Mouse (Mus musculus): ENCODE data around the gene Fam198a. TPM values are rescaled to one million over a fixed set of nuclear protein-coding genes. Genes with fewer than 3 reads are reported as not detected.

Gene Fam198a
- total RNA-seq, 2 experiments from 2014 or later = 1.3 TPM; not detected in 1

DNA sequence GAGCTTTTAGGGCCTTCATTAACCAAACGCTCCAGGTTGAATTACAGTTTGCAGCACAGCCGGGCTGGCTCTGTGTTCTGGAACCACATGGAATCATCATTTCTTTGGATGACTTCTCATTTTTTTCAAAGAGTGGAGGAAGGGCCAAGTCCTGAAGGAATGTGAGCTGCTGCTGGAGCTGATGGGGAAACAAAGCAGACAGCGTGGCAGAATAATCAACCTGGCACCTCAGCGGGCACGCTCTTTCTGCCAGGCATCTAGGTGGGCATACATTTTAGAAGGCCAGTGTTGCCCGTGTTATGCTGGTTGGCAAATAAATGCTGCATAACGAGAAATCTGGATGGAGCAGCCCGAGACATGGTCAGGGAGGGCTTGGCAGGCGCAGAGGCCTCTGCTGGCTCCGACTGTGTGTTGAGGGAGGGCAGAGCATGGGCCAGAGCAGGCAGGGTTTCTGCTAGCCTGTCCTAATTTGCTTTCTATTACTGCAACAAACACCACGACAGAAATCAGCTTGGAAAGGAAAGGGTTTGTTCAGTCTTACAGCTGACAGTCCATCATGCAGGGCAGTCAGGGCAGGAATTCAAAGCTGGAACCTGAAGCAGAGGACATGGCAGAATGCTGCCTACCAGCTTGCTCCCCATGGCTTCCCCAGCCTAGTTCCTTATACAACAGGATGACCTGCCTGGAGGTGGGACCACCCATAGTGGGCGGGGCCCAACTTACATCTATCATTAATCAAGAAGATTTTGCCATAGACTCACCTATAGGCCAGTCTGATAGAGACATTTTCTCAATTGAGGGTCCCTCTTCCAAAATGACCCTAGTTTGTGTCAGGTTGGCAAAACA is 23.6 kb downstream of the Fam198a start:
- ATAC-seq (replicated peaks; ENCODE audit: low FRiP score, low TSS enrichment, poor library complexity, severe bottlenecking) = no peak

GRCm38 (mm10) chr9:121975321-121975720 is 24.5 kb downstream of the Fam198a start:
- no peak for ATAC-seq (replicated peaks; ENCODE audit: low FRiP score, low TSS enrichment, poor library complexity, severe bottlenecking)

DNA sequence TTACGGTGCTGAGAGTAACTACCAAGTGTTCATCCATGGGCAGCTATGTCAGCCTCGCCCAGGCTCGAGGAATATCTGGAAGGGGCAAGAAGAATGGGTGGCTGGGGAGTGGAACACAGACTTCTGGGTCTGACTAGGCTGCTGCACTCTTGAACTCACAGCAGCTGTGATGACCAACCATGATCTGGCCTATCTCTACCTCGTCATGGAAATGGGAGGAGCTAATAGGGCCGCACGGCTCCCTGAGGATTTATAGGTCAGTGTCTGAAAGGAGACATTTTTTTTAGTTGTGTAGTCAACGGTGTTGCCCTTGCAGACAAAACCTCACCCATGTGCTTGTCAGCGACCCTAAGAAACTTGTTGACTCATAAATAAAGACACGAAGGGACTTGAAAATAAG is 30.3 kb downstream of the Fam198a start:
- no peak for ATAC-seq (replicated peaks; ENCODE audit: low FRiP score, low TSS enrichment, poor library complexity, severe bottlenecking)

DNA sequence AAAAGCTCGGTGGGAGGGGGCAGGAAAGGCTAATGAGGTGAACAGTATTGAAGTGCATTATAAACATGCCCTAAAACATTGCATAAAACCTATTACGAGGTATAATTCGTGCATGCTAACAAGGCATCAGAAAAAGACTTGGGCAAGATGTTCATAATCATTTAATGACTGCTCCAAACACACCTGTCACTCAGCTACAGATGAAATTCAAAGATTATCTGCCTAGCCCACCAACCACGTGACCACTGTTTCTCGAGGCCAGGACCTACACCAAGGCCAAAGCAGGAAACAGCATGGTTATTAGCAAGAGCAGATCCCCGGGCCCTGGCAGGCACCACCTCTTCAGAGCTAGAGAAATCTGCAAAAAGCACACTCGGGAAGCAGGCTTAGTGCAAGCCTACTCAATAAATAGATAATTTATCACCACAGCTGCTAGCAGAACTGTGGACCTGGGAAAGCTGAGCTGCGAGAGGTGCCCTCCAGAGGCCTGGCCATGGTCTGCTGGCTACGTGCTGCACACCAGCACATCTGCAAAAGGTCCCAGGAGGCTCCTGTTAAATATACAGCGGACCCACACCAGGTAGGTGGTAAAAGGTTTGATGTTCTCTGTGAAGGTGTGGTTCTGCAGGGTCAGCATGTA is 30.8 kb downstream of the Fam198a start:
- no peak for ATAC-seq (replicated peaks; ENCODE audit: low FRiP score, low TSS enrichment, poor library complexity, severe bottlenecking)

DNA sequence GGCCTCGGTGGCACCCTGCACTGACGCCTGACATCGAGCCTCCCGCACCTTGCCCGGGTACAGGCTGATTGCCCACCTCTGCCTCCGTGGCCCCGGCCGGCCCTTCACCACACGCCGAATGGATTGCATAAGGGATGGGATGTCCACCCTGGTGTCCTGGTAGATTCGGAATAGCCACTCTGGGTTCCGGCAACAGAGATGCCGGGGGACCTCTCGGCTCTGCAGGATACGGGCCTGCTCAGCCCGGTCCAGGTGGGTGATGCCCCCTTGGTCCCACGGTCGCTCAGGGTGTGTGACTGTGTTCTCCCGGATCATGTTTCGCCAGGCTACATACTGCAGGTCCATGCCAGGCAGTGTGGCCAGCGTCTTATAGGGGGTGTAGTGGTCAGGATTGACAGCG is 31.4 kb downstream of the Fam198a start:
- ATAC-seq (replicated peaks; ENCODE audit: low FRiP score, low TSS enrichment, poor library complexity, severe bottlenecking) = no peak

DNA sequence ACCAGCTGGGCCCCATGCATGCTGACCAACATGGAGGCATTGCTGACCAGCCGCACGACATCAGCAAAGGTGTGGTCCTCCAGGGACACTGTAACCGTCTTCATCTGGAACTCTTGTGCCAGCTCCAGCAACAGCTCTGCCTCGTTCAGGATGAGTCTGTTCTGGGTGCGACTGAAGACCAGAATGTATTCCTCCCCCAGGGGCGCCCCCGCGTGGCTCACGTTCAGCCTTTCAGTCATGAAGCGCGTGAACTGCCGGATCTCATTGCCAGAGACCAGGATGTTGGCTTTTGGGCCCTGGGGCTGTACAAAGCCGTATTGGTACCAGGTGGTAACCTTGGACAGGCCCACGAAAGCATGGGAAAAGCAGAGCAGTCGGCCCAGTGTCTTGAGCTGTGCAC is 31.9 kb downstream of the Fam198a start:
- no peak for ATAC-seq (replicated peaks; ENCODE audit: low FRiP score, low TSS enrichment, poor library complexity, severe bottlenecking)

GRCm38 (mm10) chr9:121983504-121983903 is 32.7 kb downstream of the Fam198a start:
- peak; percentile 68 for ATAC-seq (replicated peaks; ENCODE audit: low FRiP score, low TSS enrichment, poor library complexity, severe bottlenecking)

GRCm38 (mm10) chr9:121984465-121985461 is 34.0 kb downstream of the Fam198a start:
- peak; percentile 69 for ATAC-seq (replicated peaks; ENCODE audit: low FRiP score, low TSS enrichment, poor library complexity, severe bottlenecking)

DNA sequence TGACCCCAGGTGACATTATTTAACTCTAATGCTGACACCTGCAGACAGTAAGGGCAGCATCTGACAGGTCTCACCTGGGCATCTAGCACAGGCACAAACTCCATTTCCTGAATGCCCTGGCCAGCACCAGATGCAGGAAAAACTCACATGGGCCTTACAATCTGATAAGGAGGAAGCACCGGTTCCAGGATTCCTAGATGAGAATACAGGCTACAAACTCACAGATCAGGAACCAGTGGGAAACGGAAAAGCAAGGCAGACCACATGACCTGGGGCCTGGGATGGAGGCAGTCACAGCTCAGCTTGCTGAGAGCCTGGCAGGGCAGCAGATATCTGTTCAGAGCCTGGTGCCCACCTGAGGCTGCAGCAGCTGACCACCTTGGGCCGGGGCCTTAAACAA is 38.1 kb downstream of the Fam198a start:
- ATAC-seq (replicated peaks; ENCODE audit: low FRiP score, low TSS enrichment, poor library complexity, severe bottlenecking) = no peak

GRCm38 (mm10) chr9:121989536-121989935 is 38.7 kb downstream of the Fam198a start:
- ATAC-seq (replicated peaks; ENCODE audit: low FRiP score, low TSS enrichment, poor library complexity, severe bottlenecking) = no peak

DNA sequence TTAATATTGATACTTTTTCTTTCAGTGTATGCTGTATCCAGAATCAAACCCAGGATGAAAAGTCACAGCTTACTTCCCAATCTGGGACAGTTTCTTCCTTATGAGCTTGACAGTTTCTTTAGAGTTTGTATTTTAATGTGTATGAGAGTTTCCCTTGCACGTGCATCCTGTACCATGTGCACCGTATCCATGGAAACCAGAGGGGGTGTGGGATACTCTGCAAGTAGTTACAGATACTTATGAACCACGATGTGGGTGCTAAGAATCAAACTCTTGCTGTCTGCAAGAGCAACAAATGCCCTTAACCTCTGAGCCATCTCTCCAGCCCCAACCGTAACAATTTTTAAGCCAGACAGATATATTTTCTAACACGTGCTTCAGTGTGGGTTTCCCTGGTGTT is 40.3 kb downstream of the Fam198a start:
- ATAC-seq (replicated peaks; ENCODE audit: low FRiP score, low TSS enrichment, poor library complexity, severe bottlenecking) = no peak

DNA sequence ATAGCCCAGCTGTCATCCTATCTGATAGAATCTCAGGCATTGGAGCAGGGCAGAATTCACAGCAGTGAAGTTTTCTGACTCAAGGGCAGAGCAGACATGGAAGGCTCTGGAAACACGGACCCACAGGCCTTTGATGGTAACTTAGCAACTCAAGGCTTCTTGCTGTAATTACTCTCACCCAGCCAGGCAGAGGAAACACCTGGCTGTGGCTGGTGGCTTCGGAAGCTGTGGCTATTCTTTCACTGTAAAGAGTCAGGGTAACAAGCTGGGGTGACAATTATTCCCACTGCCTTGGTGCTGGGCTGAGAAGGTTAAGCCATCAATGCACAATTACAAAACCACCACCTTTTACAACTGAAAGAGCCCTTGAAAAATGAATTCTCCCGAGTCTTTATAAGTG is 42.3 kb downstream of the Fam198a start:
- no peak for ATAC-seq (replicated peaks; ENCODE audit: low FRiP score, low TSS enrichment, poor library complexity, severe bottlenecking)

- ATAC-seq (replicated peaks; ENCODE audit: low FRiP score, low TSS enrichment, poor library complexity, severe bottlenecking) = no peak
These were observed 44.3 kb downstream of the Fam198a start for GRCm38 (mm10) chr9:121995077-121995476.

GRCm38 (mm10) chr9:121995508-121996131 is 44.8 kb downstream of the Fam198a start:
- ATAC-seq (replicated peaks; ENCODE audit: low FRiP score, low TSS enrichment, poor library complexity, severe bottlenecking) = peak; percentile 76

- ATAC-seq (replicated peaks; ENCODE audit: low FRiP score, low TSS enrichment, poor library complexity, severe bottlenecking) = no peak
These were observed 46.2 kb downstream of the Fam198a start, which contains the start of gene Pomgnt2 for GRCm38 (mm10) chr9:121997010-121997409. Gene Pomgnt2, minus strand, starts transcription at chr9:121997110.

DNA sequence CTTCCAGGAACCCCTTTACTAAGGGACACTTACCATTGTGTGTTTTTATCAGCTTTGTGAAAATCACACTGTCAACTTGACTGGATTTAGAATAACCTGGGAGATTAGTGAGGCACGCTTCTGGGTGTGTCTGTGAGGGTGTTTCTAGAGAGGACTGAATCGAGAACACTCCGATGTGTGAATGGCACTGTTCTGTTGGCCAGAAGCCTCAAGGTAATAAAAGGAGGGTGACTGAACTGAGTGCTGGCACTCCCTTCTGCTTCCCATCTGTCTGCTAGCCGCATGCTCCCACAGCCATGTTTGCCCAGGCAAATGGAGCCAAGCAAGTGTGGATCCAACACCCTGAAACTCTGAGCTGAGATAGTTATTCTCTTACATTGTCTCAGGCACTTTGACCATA is 47.2 kb downstream of the Fam198a start:
- no peak for ATAC-seq (replicated peaks; ENCODE audit: low FRiP score, low TSS enrichment, poor library complexity, severe bottlenecking)

DNA sequence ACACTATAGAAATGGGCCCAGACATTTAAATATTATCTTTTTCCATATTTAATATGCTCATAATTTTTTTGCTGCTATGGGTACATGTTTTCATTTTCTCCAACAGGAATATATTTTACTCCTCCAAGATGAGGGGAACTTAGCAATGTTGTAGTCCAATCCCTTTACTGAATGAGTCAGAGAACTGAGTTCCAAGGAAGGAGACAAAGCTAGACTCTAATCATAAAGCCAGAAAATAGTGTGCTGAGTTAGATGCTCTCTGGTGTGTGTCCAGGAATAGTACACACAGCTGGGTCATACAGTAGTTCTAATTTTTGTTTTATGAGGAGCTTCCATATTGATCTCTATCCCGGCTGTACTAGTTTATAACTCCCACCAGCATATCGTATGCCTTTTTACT is 55.4 kb downstream of the Fam198a start:
- ATAC-seq (replicated peaks; ENCODE audit: low FRiP score, low TSS enrichment, poor library complexity, severe bottlenecking) = no peak

GRCm38 (mm10) chr9:122006609-122007008 is 55.8 kb downstream of the Fam198a start:
- ATAC-seq (replicated peaks; ENCODE audit: low FRiP score, low TSS enrichment, poor library complexity, severe bottlenecking) = peak; percentile 80

DNA sequence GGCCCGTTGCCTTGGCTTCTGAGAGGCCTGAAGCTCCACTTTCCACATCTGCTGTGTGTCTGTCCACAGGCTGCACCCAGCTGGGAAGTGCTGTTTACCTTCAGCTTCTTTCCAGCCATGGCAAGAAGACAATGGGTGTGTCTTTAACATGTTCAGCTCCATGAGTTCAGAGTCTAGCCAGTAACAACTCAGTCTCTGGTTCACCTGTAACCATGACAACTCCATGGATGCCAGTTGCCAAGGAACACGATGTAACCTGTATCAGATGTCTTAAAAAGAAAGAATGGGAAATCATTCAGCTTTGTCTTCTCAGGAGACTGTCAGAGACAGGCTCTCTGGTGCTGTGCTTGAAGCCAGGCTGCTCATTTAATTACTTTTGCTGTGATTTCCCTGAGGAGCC is 58.1 kb downstream of the Fam198a start:
- no peak for ATAC-seq (replicated peaks; ENCODE audit: low FRiP score, low TSS enrichment, poor library complexity, severe bottlenecking)

Measured in megakaryocyte-erythroid progenitor cell, adult 5-6 weeks (primary cell).